Mouse (Mus musculus) stomach, embryonic 16.5 days (tissue): Measurements from ENCODE around the gene Fastkd1. TPM values are rescaled to one million over a fixed set of nuclear protein-coding genes. Genes with fewer than 3 reads are reported as not detected.
"Not testable (repeated sequence)": the region's sequence is repeated elsewhere in the genome, so short reads cannot be mapped to it uniquely, and the experiment has no call there.

Experiments
- ATAC-seq: fragments of 200-750 bp; cut with Nextera tagmentation; 2 replicates; pipeline ENCODE4 v1.8.0; 2017; ENCODE audit warnings: moderate number of reproducible peaks, moderate TSS enrichment; ENCODE audit not compliant: insufficient read depth, low FRiP score
- H3K27ac ChIP-seq: fragments of 300-500 bp; sonication (generic); 2 replicates; pipeline ENCODE4 v1.5.1; 2014; ENCODE audit warnings: low read length
- H3K27me3 ChIP-seq: fragments of 300-500 bp; sonication (generic); 2 replicates; pipeline ENCODE4 v1.6.1; 2014; ENCODE audit warnings: low read length, control low read depth, mixed read lengths; ENCODE audit not compliant: control insufficient read depth, insufficient read depth
- H3K36me3 ChIP-seq: fragments of 300-500 bp; sonication (generic); 2 replicates; pipeline ENCODE4 v1.6.1; 2014; ENCODE audit warnings: low read length; ENCODE audit not compliant: control insufficient read depth, insufficient read depth
- H3K4me1 ChIP-seq: fragments of 300-500 bp; sonication (generic); 2 replicates; pipeline ENCODE4 v1.6.1; 2014; ENCODE audit warnings: low read length, control low read depth, mixed read lengths; ENCODE audit not compliant: control insufficient read depth, insufficient read depth
- H3K4me2 ChIP-seq: fragments of 300-500 bp; sonication (generic); 2 replicates; pipeline ENCODE4 v1.6.1; 2014; ENCODE audit warnings: low read depth, low read length, mixed read lengths
- H3K4me3 ChIP-seq: fragments of 300-500 bp; sonication (generic); replicated peaks from 2 replicates; pipeline ENCODE4 v1.5.1; 2014; ENCODE audit warnings: mild to moderate bottlenecking, low read length
- H3K9ac ChIP-seq: fragments of 300-500 bp; sonication (generic); 2 replicates; pipeline ENCODE4 v1.6.1; 2014; ENCODE audit warnings: low read length
- H3K9me3 ChIP-seq: fragments of 300-500 bp; sonication (generic); replicated peaks from 2 replicates; pipeline ENCODE4 v1.6.1; 2016; ENCODE audit warnings: low read length, control low read depth; ENCODE audit not compliant: control insufficient read depth
- WGBS: fragments of 180-500 bp; shearing (Covaris S2); extraction: QIAGEN DNeasy Blood & Tissue Kit; methylation state at CpG from one replicate; pipeline ENCODE4 v1.1.7; 2014; 5-methylcytosine and 5-hydroxymethylcytosine counted together
- polyA plus RNA-seq: library from polyadenylated mRNA; unstranded; fragments of >200 nt; fragmentation: Nextera tagmentation; extraction: Ambion mirVana; gene quantifications from 2 replicates; pipeline ENCODE4 v1.2.1, GENCODE M21; 2015

Gene Fastkd1
- polyA plus RNA-seq, 1 experiment from 2014 or later = 11.0 TPM

DNA sequence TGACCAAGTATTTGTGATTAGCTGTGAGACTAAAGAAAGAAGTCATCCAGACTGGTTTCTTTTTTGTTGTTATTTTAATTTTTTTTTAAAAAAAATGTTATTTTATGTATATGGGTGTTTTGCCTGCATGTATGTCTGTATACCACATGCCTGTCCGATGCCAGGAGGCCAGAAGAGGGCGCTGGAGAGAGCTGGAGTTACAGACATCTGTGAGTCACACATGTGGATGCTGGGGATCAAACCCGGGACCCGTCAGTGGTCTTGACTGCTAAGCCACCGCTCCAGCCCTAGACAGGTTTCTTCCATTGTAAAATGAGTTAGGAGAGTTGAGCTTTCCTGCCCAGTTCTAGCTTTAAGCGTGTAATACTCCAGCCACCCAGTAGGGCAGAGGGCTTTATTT lies 33.3 kb downstream of the Fastkd1 start:
- Histone ChIP-seq H3K4me1 (no peaks in the 10 kb centered on the region), H3K9ac (no peak overlapping the region), H3K36me3 (no peaks in the 10 kb centered on the region), H3K27ac (no peak overlapping the region), H3K4me3 (no peak overlapping the region), H3K9me3 (no peaks in the 10 kb centered on the region), H3K27me3 (no peaks in the 10 kb centered on the region), H3K4me2 (no peak overlapping the region)
- 60% methylated on average over 6 of the region's 6 CpGs for WGBS
- ATAC-seq = no peak

GRCm38 (mm10) chr2:69677215-69677614 lies 36.1 kb downstream of the Fastkd1 start:
- H3K27me3 ChIP-seq, H3K9ac ChIP-seq, H3K4me2 ChIP-seq, H3K9me3 ChIP-seq, H3K4me3 ChIP-seq, H3K4me1 ChIP-seq, H3K27ac ChIP-seq, H3K36me3 ChIP-seq, ATAC-seq: not testable (repeated sequence)
- WGBS = 87% methylated on average over 2 of the region's 2 CpGs

DNA sequence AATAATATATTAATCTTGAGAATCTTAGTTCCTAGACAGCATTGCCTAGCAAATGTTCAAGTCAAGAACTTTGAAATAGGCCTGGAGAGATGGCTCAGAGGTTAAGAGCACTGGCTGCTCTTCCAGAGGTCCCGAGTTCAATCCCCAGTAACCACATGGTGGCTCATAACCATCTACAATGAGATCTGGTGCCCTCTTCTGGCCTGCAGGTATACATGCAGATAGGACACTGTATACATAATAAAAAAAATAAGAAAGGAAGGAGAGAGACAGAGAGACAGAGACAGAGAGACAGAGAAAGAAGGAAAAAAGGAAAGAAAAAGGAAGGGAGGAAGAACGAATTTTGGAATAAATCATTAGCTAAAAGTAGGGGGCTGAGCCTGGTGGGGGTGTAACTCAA lies 36.6 kb downstream of the Fastkd1 start:
- WGBS = 59% methylated on average over 2 of the region's 2 CpGs
- H3K27me3 ChIP-seq = no peaks in the 10 kb centered on the region
- ATAC-seq = no peak

DNA sequence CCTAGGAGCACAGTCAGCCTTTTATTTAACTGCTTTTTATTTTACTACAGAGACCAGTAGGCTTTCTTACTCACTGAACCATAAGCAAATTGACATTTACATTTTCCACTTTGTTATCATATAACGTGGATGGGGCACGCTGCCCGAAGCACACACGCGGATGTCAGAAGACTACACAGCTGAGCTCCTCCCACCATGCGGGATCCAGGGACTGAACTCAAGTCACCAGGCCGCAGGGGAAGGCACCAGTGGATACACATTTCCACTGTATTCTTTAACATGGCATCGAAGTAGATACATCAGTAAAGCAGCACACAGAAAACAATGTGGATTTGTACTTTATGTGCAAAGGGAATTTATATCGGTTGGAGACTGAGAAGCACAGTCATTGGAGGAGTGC lies 38.0 kb downstream of the Fastkd1 start:
- H3K9ac ChIP-seq = no peak overlapping the region
- 87% methylated on average over 9 of the region's 9 CpGs for WGBS
- no peak overlapping the region for H3K4me2 ChIP-seq
- H3K4me3 ChIP-seq = no peak overlapping the region
- H3K27ac ChIP-seq = no peak overlapping the region
- no peaks in the 10 kb centered on the region for H3K4me1 ChIP-seq
- H3K36me3 ChIP-seq = no peaks in the 10 kb centered on the region
- no peak for ATAC-seq
- H3K9me3 ChIP-seq = no peaks in the 10 kb centered on the region
- H3K27me3 ChIP-seq = no peaks in the 10 kb centered on the region

More for the DNA sequence above, 36.6 kb downstream of the Fastkd1 start:
- H3K9ac ChIP-seq = no peak overlapping the region
- H3K9me3 ChIP-seq = no peaks in the 10 kb centered on the region
- no peaks in the 10 kb centered on the region for H3K36me3 ChIP-seq
- H3K4me3 ChIP-seq = no peak overlapping the region
- no peak overlapping the region for H3K27ac ChIP-seq
- H3K4me2 ChIP-seq = no peak overlapping the region
- H3K4me1 ChIP-seq = no peaks in the 10 kb centered on the region

DNA sequence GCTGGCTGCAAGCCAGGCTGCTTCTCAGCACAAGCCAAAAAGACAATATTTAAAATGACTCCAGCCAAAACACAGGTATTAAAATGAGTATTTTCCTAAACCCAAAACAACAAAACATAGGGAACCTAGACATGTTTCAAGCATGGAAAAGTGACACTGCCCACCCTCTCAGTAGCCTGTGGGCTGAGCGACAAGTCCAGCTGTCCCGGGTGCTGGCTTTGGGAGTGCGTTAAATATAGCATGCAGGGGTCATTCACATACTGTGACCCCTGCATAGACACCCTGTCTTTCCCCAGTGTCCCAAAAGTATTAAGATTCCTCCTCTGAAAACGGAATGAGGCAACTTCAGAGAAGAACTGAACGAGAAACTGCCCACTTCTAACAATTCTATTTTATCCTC lies 39.6 kb downstream of the Fastkd1 start:
- Histone ChIP-seq H3K4me1 (no peaks in the 10 kb centered on the region), H3K4me2 (no peak overlapping the region), H3K9ac (no peak overlapping the region), H3K27ac (no peak overlapping the region), H3K36me3 (no peaks in the 10 kb centered on the region), H3K9me3 (no peaks in the 10 kb centered on the region), H3K27me3 (no peaks in the 10 kb centered on the region), H3K4me3 (no peak overlapping the region)
- ATAC-seq = no peak
- 58% methylated on average over 5 of the region's 5 CpGs for WGBS

GRCm38 (mm10) chr2:69669853-69670252 lies 43.5 kb downstream of the Fastkd1 start, which contains the start of gene Klhl41:
Gene Klhl41 (plus strand): TSS chr2:69670120.
- Histone ChIP-seq H3K9me3 (no peaks in the 10 kb centered on the region), H3K36me3 (no peaks in the 10 kb centered on the region), H3K4me2 (no peak within 1 kb of the TSS), H3K9ac (no peak within 1 kb of the TSS), H3K27ac (no peak within 1 kb of the TSS), H3K4me1 (no peaks in the 10 kb centered on the region), H3K27me3 (no peaks in the 10 kb centered on the region), H3K4me3 (no peak within 1 kb of the TSS)
- 76% methylated on average over 9 of the region's 9 CpGs for WGBS
- ATAC-seq = no peak

DNA sequence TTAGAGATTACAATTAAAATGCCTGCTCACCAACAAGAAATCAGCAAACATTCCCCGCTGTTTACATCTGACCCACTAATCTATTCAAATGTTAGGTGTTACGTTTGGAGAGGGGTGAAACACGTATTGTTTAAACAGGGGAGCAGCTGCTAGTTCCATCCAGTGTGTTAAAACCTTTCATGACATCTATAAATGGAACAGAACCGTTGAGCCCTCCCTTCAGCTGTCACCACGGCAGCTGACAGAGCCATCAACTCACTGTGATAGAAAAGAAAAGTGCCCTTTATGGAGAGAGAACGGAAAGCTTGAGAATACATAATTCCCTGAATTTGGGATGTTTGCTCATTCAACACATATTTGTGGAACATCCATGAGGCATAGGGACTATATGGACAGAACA lies 44.9 kb downstream of the Fastkd1 start:
- Histone ChIP-seq H3K9me3 (no peaks in the 10 kb centered on the region), H3K4me2 (no peak overlapping the region), H3K9ac (no peak overlapping the region), H3K4me1 (no peaks in the 10 kb centered on the region), H3K27ac (no peak overlapping the region), H3K27me3 (no peaks in the 10 kb centered on the region), H3K4me3 (no peak overlapping the region), H3K36me3 (no peaks in the 10 kb centered on the region)
- no peak for ATAC-seq
- WGBS = 66% methylated on average over 6 of the region's 6 CpGs

DNA sequence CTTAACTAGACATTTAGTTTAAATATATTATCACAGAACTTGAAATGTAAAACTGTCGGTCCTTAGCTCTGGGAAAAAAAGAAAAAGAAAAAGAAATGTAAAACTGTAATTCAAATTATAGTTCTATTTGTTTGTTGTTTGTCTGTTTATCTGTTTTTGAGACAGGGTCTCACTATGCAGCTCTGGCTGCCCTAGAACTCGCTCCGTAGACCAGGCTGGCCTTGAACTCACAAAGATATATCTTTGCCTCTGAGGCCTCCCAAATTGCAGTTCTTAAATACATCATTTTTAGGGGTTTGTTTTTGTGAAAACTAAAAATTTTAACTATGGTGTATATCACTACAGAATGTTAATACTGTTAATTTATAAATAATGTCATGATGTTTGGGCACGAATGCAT lies 45.7 kb downstream of the Fastkd1 start:
- 87% methylated on average over 4 of the region's 4 CpGs for WGBS

DNA sequence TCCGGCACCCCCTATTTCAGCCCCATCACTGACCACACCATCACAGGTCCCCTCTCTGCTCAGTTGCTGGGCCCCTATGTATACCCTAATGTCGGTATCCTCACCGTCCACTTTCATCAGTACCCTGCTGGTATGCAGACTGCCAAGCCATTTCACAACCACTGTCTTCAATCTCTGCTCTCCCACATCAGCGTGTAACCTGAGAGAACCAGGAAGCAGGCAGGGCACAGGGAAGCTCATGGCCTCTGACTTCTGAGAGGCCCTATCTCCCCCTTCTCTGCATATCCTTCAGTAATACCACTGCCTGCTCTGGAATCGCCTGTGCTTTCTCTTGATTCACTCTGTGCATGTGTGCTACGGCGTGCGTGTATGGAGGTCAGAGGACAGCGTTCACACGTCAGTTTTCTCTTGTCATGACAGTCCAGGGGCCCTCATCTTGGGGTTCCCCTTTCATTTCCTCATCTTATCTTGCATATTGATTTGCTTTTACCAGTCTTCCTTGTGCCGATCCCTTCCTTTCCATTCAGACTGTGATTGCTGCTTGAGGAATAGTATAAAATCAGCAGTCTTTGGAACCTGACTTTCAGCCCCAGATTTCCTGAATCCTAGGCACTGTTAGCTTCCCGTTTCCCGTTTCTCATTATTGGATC lies 49.4 kb downstream of the Fastkd1 start:
- H3K27ac ChIP-seq = no peak overlapping the region
- ATAC-seq = no peak

More for the DNA sequence above, 45.7 kb downstream of the Fastkd1 start:
- Histone ChIP-seq H3K4me3 (no peak overlapping the region), H3K9me3 (no peaks in the 10 kb centered on the region), H3K4me2 (no peak overlapping the region), H3K9ac (no peak overlapping the region), H3K27me3 (no peaks in the 10 kb centered on the region), H3K4me1 (no peaks in the 10 kb centered on the region), H3K27ac (no peak overlapping the region), H3K36me3 (no peaks in the 10 kb centered on the region)
- no peak for ATAC-seq

More for the DNA sequence above, 49.4 kb downstream of the Fastkd1 start:
- Histone ChIP-seq H3K36me3 (no peaks in the 10 kb centered on the region), H3K27me3 (no peaks in the 10 kb centered on the region), H3K4me3 (no peak overlapping the region), H3K4me2 (no peak overlapping the region), H3K4me1 (no peaks in the 10 kb centered on the region), H3K9ac (no peak overlapping the region), H3K9me3 (no peaks in the 10 kb centered on the region)
- WGBS = 75% methylated on average over 13 of the region's 13 CpGs
